Mouse (Mus musculus) forebrain, embryonic 15.5 days (tissue): Measurements from ENCODE around the gene Lbh. TPM values are rescaled to one million over a fixed set of nuclear protein-coding genes. Genes with fewer than 3 reads are reported as not detected.

ENCODE experiments used
- ATAC-seq: fragments of 200-750 bp; cut with Nextera tagmentation; replicated peaks from 2 replicates; pipeline ENCODE4 v1.8.0; 2017; ENCODE audit warnings: mild to moderate bottlenecking, moderate TSS enrichment, moderate library complexity
- H3K27ac ChIP-seq: fragments of 300-500 bp; sonication (generic); replicated peaks from 2 replicates; pipeline ENCODE4 v1.5.1; 2015; ENCODE audit warnings: mild to moderate bottlenecking, inconsistent platforms
- H3K27me3 ChIP-seq: fragments of 300-500 bp; sonication (generic); 2 replicates; pipeline ENCODE4 v1.6.1; 2015; ENCODE audit warnings: inconsistent platforms
- H3K36me3 ChIP-seq: fragments of 300-500 bp; sonication (generic); 2 replicates; pipeline ENCODE4 v1.6.1; 2015; ENCODE audit warnings: mild to moderate bottlenecking, inconsistent platforms
- H3K4me1 ChIP-seq: fragments of 300-500 bp; sonication (generic); 2 replicates; pipeline ENCODE4 v1.6.1; 2015; ENCODE audit warnings: inconsistent platforms
- H3K4me2 ChIP-seq: fragments of 300-500 bp; sonication (generic); replicated peaks from 2 replicates; pipeline ENCODE4 v1.6.1; 2015; ENCODE audit warnings: mild to moderate bottlenecking, inconsistent platforms
- H3K4me3 ChIP-seq: fragments of 300-500 bp; sonication (generic); 2 replicates; pipeline ENCODE4 v1.5.1; 2015; ENCODE audit warnings: mild to moderate bottlenecking, inconsistent platforms
- H3K9ac ChIP-seq: fragments of 300-500 bp; sonication (generic); replicated peaks from 2 replicates; pipeline ENCODE4 v1.6.1; 2015; ENCODE audit warnings: mild to moderate bottlenecking, inconsistent platforms
- H3K9me3 ChIP-seq: fragments of 300-500 bp; sonication (generic); 2 replicates; pipeline ENCODE4 v1.6.1; 2016; ENCODE audit warnings: inconsistent platforms
- whole genome bisulfite sequencing: fragments of 180-500 bp; shearing (Covaris S2); methylation state at CpG from one replicate; pipeline ENCODE4 v1.1.7; 2015; ENCODE audit warnings: mixed read lengths; 5-methylcytosine and 5-hydroxymethylcytosine counted together
- polyA plus RNA-seq: library from polyadenylated mRNA; unstranded; fragments of >200 nt; fragmentation: Nextera tagmentation; extraction: Ambion mirVana; gene quantifications from 2 replicates; pipeline ENCODE4 v1.2.1, GENCODE M21; 2015

The Lbh gene
- polyA plus RNA-seq, 1 experiment from 2014 or later = 4.5 TPM

GRCm38 (mm10) chr17:72914082-72914481, 4.0 kb upstream of the Lbh start:
- Histone ChIP-seq H3K4me2 (no peak overlapping the region), H3K9me3 (no peaks in the 10 kb centered on the region), H3K27ac (no peak overlapping the region), H3K36me3 (no peaks in the 10 kb centered on the region), H3K27me3 (no peaks in the 10 kb centered on the region; the same call in 1 of the 2 replicates), H3K4me3 (no peak overlapping the region), H3K4me1 (0 out of 2 replicates have a peak, but pooled peaks cover 7% of the 10 kb centered on the region), H3K9ac (no peak overlapping the region)
- no peak for ATAC-seq
- 88% methylated on average over 2 of the region's 2 CpGs for WGBS

GRCm38 (mm10) chr17:72917241-72918030, 669 bp upstream of the Lbh start:
- WGBS = under 1% methylated on average over 37 of the region's 37 CpGs
- H3K36me3 ChIP-seq = peaks cover 2% of the 10 kb centered on the region; the same call in 1 of the 2 replicates
- H3K4me3 ChIP-seq = peak overlapping the region; percentile 70
- H3K27ac ChIP-seq = peak overlapping the region; percentile 90
- H3K9me3 ChIP-seq = no peaks in the 10 kb centered on the region
- H3K4me2 ChIP-seq = peak overlapping the region; percentile 79
- H3K27me3 ChIP-seq = no peaks in the 10 kb centered on the region; the same call in 1 of the 2 replicates
- H3K9ac ChIP-seq = peak overlapping the region; percentile 70
- H3K4me1 ChIP-seq = peaks cover 39% of the 10 kb centered on the region
- ATAC-seq = peak; percentile 35

GRCm38 (mm10) chr17:72918571-72919541, 751 bp downstream of the Lbh start:
- peak overlapping the region; percentile 90 for H3K27ac ChIP-seq
- H3K27me3 ChIP-seq = no peaks in the 10 kb centered on the region; the same call in 1 of the 2 replicates
- WGBS = under 1% methylated on average over 54 of the region's 54 CpGs
- H3K9me3 ChIP-seq = no peaks in the 10 kb centered on the region
- peaks cover 10% of the 10 kb centered on the region; the same call in 1 of the 2 replicates for H3K36me3 ChIP-seq
- H3K4me1 ChIP-seq = peaks cover 53% of the 10 kb centered on the region
- H3K4me3 ChIP-seq = peak overlapping the region; percentile 70
- ATAC-seq = peak; percentile 60
- H3K4me2 ChIP-seq = peak overlapping the region; percentile 79
- H3K9ac ChIP-seq = peak overlapping the region; percentile 92

DNA sequence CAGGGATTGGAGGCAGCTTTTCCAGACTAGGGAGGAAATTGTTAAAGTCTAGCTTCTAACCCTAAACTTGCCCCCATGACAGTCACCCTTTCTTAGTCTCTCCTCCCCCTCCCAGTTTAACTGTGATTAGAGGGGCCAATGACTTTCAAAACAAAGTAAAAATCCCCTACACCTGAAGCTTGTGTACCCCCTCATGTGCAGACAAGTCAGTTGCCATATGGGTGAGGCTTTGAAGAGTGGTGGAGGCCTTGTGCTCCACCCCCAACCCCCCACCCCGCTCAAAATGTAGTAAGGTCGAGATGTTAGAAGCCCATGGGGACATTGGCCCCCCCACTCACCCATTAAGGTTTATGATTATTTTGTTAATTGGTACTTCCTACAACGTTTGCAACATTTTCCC, 1.5 kb downstream of the Lbh start:
- H3K27me3 ChIP-seq = no peaks in the 10 kb centered on the region; the same call in 1 of the 2 replicates
- ATAC-seq = no peak
- 12% methylated on average over 3 of the region's 3 CpGs for WGBS
- H3K9ac ChIP-seq = peak overlapping the region; percentile 92
- H3K4me1 ChIP-seq = peaks cover 61% of the 10 kb centered on the region
- no peaks in the 10 kb centered on the region for H3K9me3 ChIP-seq
- H3K27ac ChIP-seq = 0 out of 2 replicates have a peak overlapping the region, but pooled peaks have one; percentile 90
- peaks cover 10% of the 10 kb centered on the region; the same call in 1 of the 2 replicates for H3K36me3 ChIP-seq
- peak overlapping the region; percentile 79 for H3K4me2 ChIP-seq
- peak overlapping the region; percentile 70 for H3K4me3 ChIP-seq

GRCm38 (mm10) chr17:72920430-72920829, 2.3 kb downstream of the Lbh start:
- H3K4me2 ChIP-seq = peak overlapping the region; percentile 37
- ATAC-seq = no peak
- H3K4me3 ChIP-seq = peak overlapping the region; percentile 19
- no peaks in the 10 kb centered on the region; the same call in 1 of the 2 replicates for H3K27me3 ChIP-seq
- H3K9me3 ChIP-seq = no peaks in the 10 kb centered on the region
- peaks cover 10% of the 10 kb centered on the region; the same call in 1 of the 2 replicates for H3K36me3 ChIP-seq
- 12% methylated on average over 2 of the region's 2 CpGs for WGBS
- no peak overlapping the region for H3K27ac ChIP-seq
- peaks cover 69% of the 10 kb centered on the region for H3K4me1 ChIP-seq
- no peak overlapping the region for H3K9ac ChIP-seq

- Histone ChIP-seq H3K9me3 (no peaks in the 10 kb centered on the region), H3K27me3 (no peaks in the 10 kb centered on the region; the same call in 1 of the 2 replicates), H3K4me3 (peak overlapping the region; percentile 19; the same call in 1 of the 2 replicates), H3K27ac (no peak overlapping the region), H3K36me3 (peaks cover 10% of the 10 kb centered on the region; the same call in 1 of the 2 replicates), H3K9ac (no peak overlapping the region), H3K4me2 (peak overlapping the region; percentile 37), H3K4me1 (peaks cover 74% of the 10 kb centered on the region)
- ATAC-seq = no peak
- WGBS = 56% methylated on average over 9 of the region's 9 CpGs
Measured at GRCm38 (mm10) chr17:72920971-72921370, 2.9 kb downstream of the Lbh start.

GRCm38 (mm10) chr17:72922206-72922605, 4.1 kb downstream of the Lbh start:
- H3K4me3 ChIP-seq = no peak overlapping the region
- H3K9ac ChIP-seq = no peak overlapping the region
- no peak overlapping the region for H3K27ac ChIP-seq
- H3K4me2 ChIP-seq = no peak overlapping the region; the same call in 1 of the 2 replicates
- ATAC-seq = no peak
- no peaks in the 10 kb centered on the region for H3K9me3 ChIP-seq
- no peaks in the 10 kb centered on the region for H3K27me3 ChIP-seq
- 72% methylated on average over 5 of the region's 5 CpGs for WGBS
- peaks cover 78% of the 10 kb centered on the region for H3K4me1 ChIP-seq
- H3K36me3 ChIP-seq = peaks cover 15% of the 10 kb centered on the region

- 93% methylated on average over 4 of the region's 4 CpGs for WGBS
- H3K27me3 ChIP-seq = no peaks in the 10 kb centered on the region
- no peak for ATAC-seq
- H3K9ac ChIP-seq = no peak overlapping the region
- no peak overlapping the region for H3K4me3 ChIP-seq
- no peaks in the 10 kb centered on the region for H3K9me3 ChIP-seq
- H3K36me3 ChIP-seq = peaks cover 15% of the 10 kb centered on the region
- no peak overlapping the region for H3K4me2 ChIP-seq
- H3K4me1 ChIP-seq = peaks cover 77% of the 10 kb centered on the region
- H3K27ac ChIP-seq = no peak overlapping the region
Measured at GRCm38 (mm10) chr17:72923283-72923682, 5.2 kb downstream of the Lbh start.

DNA sequence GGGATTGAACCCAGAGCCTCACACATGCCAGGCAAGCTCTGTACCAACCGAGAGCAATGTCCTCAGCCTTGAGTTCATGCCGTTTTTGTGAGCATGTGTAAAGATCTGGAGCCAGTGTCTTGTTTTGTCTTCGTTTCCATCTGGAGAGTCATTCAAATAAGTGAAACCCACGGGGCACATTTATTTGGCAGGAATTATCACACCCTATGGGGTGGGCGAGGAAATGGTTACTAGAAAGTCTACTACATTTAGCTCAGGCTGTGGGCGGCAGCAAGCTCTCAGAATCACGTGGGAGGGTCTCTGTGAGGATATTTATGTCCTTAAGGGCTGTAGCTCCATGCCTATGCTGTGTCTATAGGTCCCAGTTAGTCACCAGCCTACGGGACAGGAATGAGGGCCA, 6.2 kb downstream of the Lbh start:
- Histone ChIP-seq H3K27ac (no peak overlapping the region), H3K27me3 (no peaks in the 10 kb centered on the region), H3K4me2 (no peak overlapping the region), H3K4me1 (peaks cover 79% of the 10 kb centered on the region), H3K9ac (no peak overlapping the region), H3K4me3 (no peak overlapping the region), H3K36me3 (peaks cover 18% of the 10 kb centered on the region), H3K9me3 (no peaks in the 10 kb centered on the region)
- ATAC-seq = no peak
- 66% methylated on average over 8 of the region's 8 CpGs for WGBS

GRCm38 (mm10) chr17:72925111-72925510, 7.0 kb downstream of the Lbh start:
- Histone ChIP-seq H3K9ac (no peak overlapping the region), H3K27me3 (no peaks in the 10 kb centered on the region), H3K4me2 (no peak overlapping the region), H3K9me3 (no peaks in the 10 kb centered on the region), H3K27ac (peak overlapping the region; percentile 78), H3K36me3 (peaks cover 18% of the 10 kb centered on the region), H3K4me1 (peaks cover 71% of the 10 kb centered on the region), H3K4me3 (no peak overlapping the region)
- ATAC-seq = no peak
- 86% methylated on average over 6 of the region's 6 CpGs for WGBS

DNA sequence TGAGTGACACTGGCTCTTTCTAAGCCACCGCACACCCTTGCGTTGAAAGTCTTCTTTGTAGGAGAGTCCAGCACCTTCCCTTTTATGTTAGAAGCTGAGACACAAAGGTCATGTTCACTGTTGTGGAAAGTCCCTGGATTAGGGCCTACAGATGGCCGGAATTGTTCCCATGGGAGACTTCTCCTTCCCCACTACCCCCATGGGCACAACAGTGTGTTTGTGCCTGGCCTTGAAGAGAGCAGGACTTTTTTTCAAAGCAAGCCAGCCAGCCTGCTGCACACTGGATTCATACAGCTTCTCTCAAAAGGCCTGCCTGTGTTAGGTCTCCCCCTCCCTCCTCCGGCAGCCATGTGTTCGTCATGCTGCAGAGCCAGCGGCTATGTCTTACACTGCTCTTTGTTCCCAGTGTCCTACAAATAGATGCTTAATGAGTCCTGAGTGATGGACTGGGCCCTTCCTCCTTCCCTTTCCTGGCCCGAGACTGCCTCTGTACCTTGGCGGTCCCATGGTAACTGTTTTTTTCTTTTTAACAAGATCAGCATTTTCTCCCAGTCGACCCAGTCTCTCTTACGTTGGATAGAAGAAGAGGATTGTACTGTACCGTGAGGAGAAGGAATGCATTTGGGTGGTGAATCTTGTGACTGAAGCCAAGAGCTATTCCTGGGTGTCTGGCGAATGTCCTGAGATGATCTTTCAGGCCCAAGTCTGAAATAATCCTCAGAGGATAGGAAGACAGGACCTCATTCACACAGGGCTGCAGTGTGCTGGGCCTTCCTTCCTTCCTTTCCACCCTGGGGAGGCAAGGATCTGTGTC, 7.9 kb downstream of the Lbh start:
- Histone ChIP-seq H3K4me1 (peaks cover 62% of the 10 kb centered on the region), H3K9me3 (no peaks in the 10 kb centered on the region), H3K4me3 (peak overlapping the region; percentile 13; the same call in 1 of the 2 replicates), H3K36me3 (peaks cover 25% of the 10 kb centered on the region), H3K9ac (peak overlapping the region; percentile 23), H3K27me3 (no peaks in the 10 kb centered on the region), H3K27ac (peak overlapping the region; percentile 78), H3K4me2 (peak overlapping the region; percentile 28)
- WGBS = 17% methylated on average over 12 of the region's 12 CpGs
- ATAC-seq = peak; percentile 95
